Mouse (Mus musculus) MEL (cell line): ENCODE measurements at regions not wholly inside any gene's neighbourhood (a gene's known extent, or its start where the extent isn't known, plus 50 kb on each side); places are given as distances from the start of the nearest gene placed in this dataset.

Source experiments
- DNase-seq: peaks from one replicate; pipeline ENCODE4 v3.0.0; 2011; ENCODE audit warnings: low read depth, low spot score
- H3K27ac ChIP-seq: 2 replicates; pipeline ENCODE4 v1.5.1; 2012; ENCODE audit warnings: low read depth, mild to moderate bottlenecking, control low read depth, low read length, moderate library complexity; ENCODE audit not compliant: control insufficient read depth
- H3K27me3 ChIP-seq, 2 experiments: fragments of 150-350 bp in 1 of 2; sonication (generic) in 1 of 2; 2 replicates each; pipeline ENCODE4 v1.6.1; 2012; ENCODE audit warnings: low read length in 2 of 2, mild to moderate bottlenecking in 2 of 2, improper control_type of control experiment in 1 of 2, moderate library complexity in 1 of 2; ENCODE audit not compliant: insufficient read depth in 2 of 2, control insufficient read depth in 1 of 2
- H3K36me3 ChIP-seq, 2 experiments: 2 replicates each; pipeline ENCODE4 v1.6.1; 2012 to 2014; ENCODE audit warnings: low read length in 2 of 2, improper control_type of control experiment in 1 of 2, inconsistent platforms in 1 of 2, mild to moderate bottlenecking in 1 of 2; ENCODE audit not compliant: insufficient read depth in 2 of 2, control insufficient read depth in 1 of 2
- H3K4me1 ChIP-seq, 2 experiments: fragments of 150-350 bp in 1 of 2; sonication (generic) in 1 of 2; 2 replicates each; pipeline ENCODE4 v1.6.1; 2012; ENCODE audit warnings: low read length in 2 of 2, improper control_type of control experiment in 1 of 2, mild to moderate bottlenecking in 1 of 2; ENCODE audit not compliant: insufficient read depth in 2 of 2, control insufficient read depth in 1 of 2
- H3K4me3 ChIP-seq, 2 experiments: fragments of 150-350 bp in 1 of 2; sonication (generic) in 1 of 2; 2 replicates each; pipeline ENCODE4 v1.5.1; 2012; ENCODE audit warnings: low read depth in 2 of 2, low read length in 2 of 2, mild to moderate bottlenecking in 2 of 2, moderate library complexity in 2 of 2, control low read depth in 1 of 2, improper control_type of control experiment in 1 of 2; ENCODE audit not compliant: control insufficient read depth in 1 of 2, insufficient read depth in 1 of 2
- H3K79me2 ChIP-seq: 2 replicates; pipeline ENCODE4 v1.6.1; 2012; ENCODE audit warnings: mild to moderate bottlenecking, low read length, moderate library complexity; ENCODE audit not compliant: control insufficient read depth, poor library complexity, insufficient read depth
- H3K9ac ChIP-seq: 2 replicates; pipeline ENCODE4 v1.6.1; 2012; ENCODE audit warnings: low read depth, mild to moderate bottlenecking, control low read depth, low read length, moderate library complexity; ENCODE audit not compliant: control insufficient read depth, poor library complexity, severe bottlenecking
- H3K9me3 ChIP-seq: fragments of 150-350 bp; sonication (generic); replicated peaks from 2 replicates; pipeline ENCODE4 v1.6.1; 2012; ENCODE audit warnings: mild to moderate bottlenecking, low read length, improper control_type of control experiment, moderate library complexity; ENCODE audit not compliant: insufficient read depth
- BHLHE40 ChIP-seq: IDR thresholded peaks from 2 replicates; pipeline ENCODE4 v1.6.1; 2012; ENCODE audit warnings: low read depth, mild to moderate bottlenecking, inconsistent platforms, low read length, improper control_type of control experiment, borderline replicate concordance
- CTCF ChIP-seq, 3 experiments: IDR thresholded peaks in 2 of 3; conservative IDR thresholded peaks in 1 of 3; 2 replicates each; pipeline ENCODE4 v1.5.1; 2011 to 2012; ENCODE audit warnings: low read length in 3 of 3, low read depth in 2 of 3, mild to moderate bottlenecking in 2 of 3, improper control_type of control experiment in 1 of 3, inconsistent platforms in 1 of 3, mixed read lengths in 1 of 3, moderate library complexity in 1 of 3; ENCODE audit not compliant: control insufficient read depth in 1 of 3, insufficient read depth in 1 of 3, poor library complexity in 1 of 3, severe bottlenecking in 1 of 3
- EP300 ChIP-seq, 2 experiments: IDR thresholded peaks; 2 replicates each; pipeline ENCODE4 v1.6.1; 2011; ENCODE audit warnings: improper control_type of control experiment in 2 of 2, low read length in 2 of 2, low read depth in 1 of 2, mild to moderate bottlenecking in 1 of 2
- ETS1 ChIP-seq: IDR thresholded peaks from 2 replicates; pipeline ENCODE4 v1.6.1; 2012; ENCODE audit warnings: low read depth, mild to moderate bottlenecking, inconsistent platforms, low read length, improper control_type of control experiment, moderate library complexity
- GATA1 ChIP-seq: IDR thresholded peaks from 2 replicates; pipeline ENCODE4 v1.6.1; 2011; ENCODE audit warnings: low read depth, low read length, improper control_type of control experiment
- HCFC1 ChIP-seq: IDR thresholded peaks from 2 replicates; pipeline ENCODE4 v1.6.1; 2012; ENCODE audit warnings: low read depth, mild to moderate bottlenecking, inconsistent platforms, low read length, improper control_type of control experiment, moderate library complexity
- MAFK ChIP-seq: IDR thresholded peaks from 2 replicates; pipeline ENCODE4 v1.6.1; 2011; ENCODE audit warnings: low read depth, mild to moderate bottlenecking, low read length, improper control_type of control experiment, borderline replicate concordance
- MEF2A ChIP-seq: IDR thresholded peaks from 2 replicates; pipeline ENCODE4 v1.6.1; 2014; ENCODE audit warnings: low read depth, mild to moderate bottlenecking, inconsistent platforms, low read length, improper control_type of control experiment; ENCODE audit not compliant: poor library complexity, insufficient replicate concordance, severe bottlenecking; ENCODE audit errors: extremely low read depth
- MXI1 ChIP-seq: IDR thresholded peaks from 2 replicates; pipeline ENCODE4 v1.6.1; 2011; ENCODE audit warnings: mild to moderate bottlenecking, low read depth, low read length, improper control_type of control experiment
- MYB ChIP-seq: IDR thresholded peaks from 2 replicates; pipeline ENCODE4 v1.6.1; 2011; ENCODE audit warnings: mild to moderate bottlenecking, low read depth, low read length, improper control_type of control experiment
- NRF1 ChIP-seq: IDR thresholded peaks from 2 replicates; pipeline ENCODE4 v1.6.1; 2014; ENCODE audit warnings: low read depth, mild to moderate bottlenecking, inconsistent platforms, low read length, improper control_type of control experiment, moderate library complexity; ENCODE audit not compliant: poor library complexity, insufficient read depth, severe bottlenecking
- POLR2A ChIP-seq, 2 experiments: IDR thresholded peaks; 2 replicates each; pipeline ENCODE4 v1.6.1; 2011 to 2012; ENCODE audit warnings: low read length in 2 of 2, mild to moderate bottlenecking in 2 of 2, control low read depth in 1 of 2, improper control_type of control experiment in 1 of 2, low read depth in 1 of 2, moderate library complexity in 1 of 2; ENCODE audit not compliant: control insufficient read depth in 1 of 2, insufficient read depth in 1 of 2, poor library complexity in 1 of 2
- POLR2AphosphoS2 ChIP-seq: IDR thresholded peaks from 2 replicates; pipeline ENCODE4 v1.6.1; 2011; ENCODE audit warnings: low read length, improper control_type of control experiment
- TAL1 ChIP-seq: IDR thresholded peaks from 2 replicates; pipeline ENCODE4 v1.6.1; 2012; ENCODE audit warnings: mild to moderate bottlenecking, inconsistent platforms, low read length, moderate library complexity, mixed read lengths
- USF1 ChIP-seq: IDR thresholded peaks from 2 replicates; pipeline ENCODE4 v1.6.1; 2014; ENCODE audit warnings: low read depth, mild to moderate bottlenecking, inconsistent platforms, low read length, improper control_type of control experiment, moderate library complexity
- USF2 ChIP-seq, 2 experiments: IDR thresholded peaks; 2 replicates each; pipeline ENCODE4 v1.6.1; 2011 to 2012; ENCODE audit warnings: improper control_type of control experiment in 2 of 2, low read length in 2 of 2, borderline replicate concordance in 1 of 2, inconsistent platforms in 1 of 2, low read depth in 1 of 2, mild to moderate bottlenecking in 1 of 2; ENCODE audit not compliant: insufficient read depth in 1 of 2

GRCm38 (mm10) chr12:77148146-77148545, 89.8 kb upstream of the Fut8 start:
- Histone ChIP-seq H3K9me3 (no peaks in the 10 kb centered on the region), H3K27me3 (no peaks in the 10 kb centered on the region), H3K4me3 (no peak overlapping the region), H3K27ac (no peak overlapping the region), H3K36me3 (peaks cover 0 to 14% of the 10 kb centered on the region in 2 experiments), H3K4me1 (peaks cover 7 to 9% of the 10 kb centered on the region in 2 experiments)
- TF ChIP-seq GATA1 = no peak
- no peak for TF ChIP-seq EP300 (IDR thresholded peaks at IDR 0.05; ENCODE audit: low read depth in 1 of 2, low read length in 2 of 2)
- no peak for TF ChIP-seq MXI1
- no peak for TF ChIP-seq MYB
- TF ChIP-seq ETS1 = no peak
- TF ChIP-seq USF2 (IDR thresholded peaks at IDR 0.05; ENCODE audit: borderline replicate concordance in 1 of 2, insufficient read depth in 1 of 2, low read depth in 1 of 2, low read length in 2 of 2) = no peak
- TF ChIP-seq BHLHE40 = no peak
- TF ChIP-seq POLR2AphosphoS2 = no peak
- no peak for TF ChIP-seq MEF2A
- TF ChIP-seq NRF1 = no peak
- TF ChIP-seq POLR2A (IDR thresholded peaks at IDR 0.05; ENCODE audit: control insufficient read depth in 1 of 2, insufficient read depth in 1 of 2, low read depth in 1 of 2, low read length in 2 of 2, poor library complexity in 1 of 2) = no peak
- TF ChIP-seq MAFK = no peak
- no peak for TF ChIP-seq TAL1
- no peak for TF ChIP-seq HCFC1
- TF ChIP-seq USF1 = no peak
- TF ChIP-seq, all 39 proteins: peak for 0
- no peak for DNase-seq
- H3K79me2 ChIP-seq = no peaks in the 10 kb centered on the region
- H3K9ac ChIP-seq = no peak overlapping the region

- Histone ChIP-seq H3K9me3 (no peaks in the 10 kb centered on the region), H3K4me1 (peaks cover 7 to 15% of the 10 kb centered on the region in 2 experiments), H3K9ac (no peak overlapping the region), H3K27me3 (no peaks in the 10 kb centered on the region), H3K4me3 (no peak overlapping the region), H3K36me3 (peaks cover 0 to 23% of the 10 kb centered on the region in 2 experiments; a peak in 3 of 4 replicates), H3K27ac (no peak overlapping the region), H3K79me2 (no peaks in the 10 kb centered on the region)
- DNase-seq = peak; percentile 31
- TF ChIP-seq CTCF (IDR thresholded peaks at IDR 0.05 in 2 of 3, conservative IDR thresholded peaks at IDR 0.05 in 1 of 3; ENCODE audit: control insufficient read depth in 1 of 3, insufficient read depth in 1 of 3, low read depth in 2 of 3, low read length in 3 of 3, poor library complexity in 1 of 3, severe bottlenecking in 1 of 3) (no peak), EP300 (IDR thresholded peaks at IDR 0.05; ENCODE audit: low read depth in 1 of 2, low read length in 2 of 2) (0 out of 4 replicates have a peak, but pooled peaks of 1 of the 2 experiments have one; percentile 7)
Measured at GRCm38 (mm10) chr12:77143958-77144357, 94.0 kb upstream of the Fut8 start.
